Mouse (Mus musculus): ENCODE measurements around the gene AL732309.1. TPM values are rescaled to one million over a fixed set of nuclear protein-coding genes. Genes with fewer than 3 reads are reported as not detected.

AL732309.1 gene
- total RNA-seq, 2 experiments from 2014 or later: 1.4 to 1.7 TPM

Other genes with a start within 250 kb of the AL732309.1 start
- gene Nsmf, start 192.5 kb downstream of the AL732309.1 start, total RNA-seq (2021): 10 to 100 TPM; 37.5 to 39.1 TPM
- gene Entpd8, start 166.6 kb downstream of the AL732309.1 start, total RNA-seq (2021): not detected
- gene Noxa1, start 151.7 kb downstream of the AL732309.1 start, total RNA-seq (2021): not detected
- 10 to 100 TPM; 23.9 to 25.1 TPM for gene Nrarp, start 66.1 kb downstream of the AL732309.1 start, total RNA-seq (2021)
- gene Tor4a, start 50.0 kb downstream of the AL732309.1 start, total RNA-seq (2021): 1 to 10 TPM; 5.6 to 6.5 TPM
- 10 to 100 TPM; 40.7 to 46.0 TPM for gene Nelfb, start 35.4 kb downstream of the AL732309.1 start, total RNA-seq (2021)
- not detected for gene Stpg3, start 32.2 kb downstream of the AL732309.1 start, total RNA-seq (2021)
- not detected for gene Fam166a, start 28.1 kb downstream of the AL732309.1 start, total RNA-seq (2021)
- 100 to 1,000 TPM; 258 to 286 TPM for gene Tubb4b, start 22.2 kb downstream of the AL732309.1 start, total RNA-seq (2021)
- not detected for gene Slc34a3, start 12.5 kb downstream of the AL732309.1 start, total RNA-seq (2021)
- not detected for gene Rnf224, start 10.1 kb downstream of the AL732309.1 start, total RNA-seq (2021)
- gene Rnf208, start 4.6 kb downstream of the AL732309.1 start, total RNA-seq (2021): 1 to 10 TPM; 1.3 TPM
- gene Cysrt1, start 4.4 kb downstream of the AL732309.1 start, total RNA-seq (2021): not detected
- 10 to 100 TPM; 16.4 to 18.2 TPM for gene Tmem203, start 8.6 kb upstream of the AL732309.1 start, total RNA-seq (2021)
- gene Tprn, start 15.8 kb upstream of the AL732309.1 start, total RNA-seq (2021): 1 to 10 TPM; 5.0 to 7.5 TPM
- 10 to 100 TPM; 49.4 to 55.2 TPM for gene Ssna1, start 25.6 kb upstream of the AL732309.1 start, total RNA-seq (2021)
- gene Anapc2, start 25.6 kb upstream of the AL732309.1 start, total RNA-seq (2021): 10 to 100 TPM; 48.6 to 54.0 TPM
- gene Tmem210, start 41.3 kb upstream of the AL732309.1 start, total RNA-seq (2021): not detected
- not detected for gene Lrrc26, start 43.1 kb upstream of the AL732309.1 start, total RNA-seq (2021)
- not detected for gene Grin1, start 72.3 kb upstream of the AL732309.1 start, total RNA-seq (2021)
- gene Man1b1, start 85.5 kb upstream of the AL732309.1 start, total RNA-seq (2021): 10 to 100 TPM; 28.2 TPM
- gene Dpp7, start 109.5 kb upstream of the AL732309.1 start, total RNA-seq (2021): 1 to 10 TPM; 3.6 to 3.8 TPM
- gene Uap1l1, start 118.8 kb upstream of the AL732309.1 start, total RNA-seq (2021): 1 to 10 TPM; 7.1 to 9.4 TPM
- 1 to 10 TPM; 2.8 to 4.7 TPM for gene Sapcd2, start 125.5 kb upstream of the AL732309.1 start, total RNA-seq (2021)
- 10 to 100 TPM; 14.9 to 17.2 TPM for gene Entpd2, start 149.0 kb upstream of the AL732309.1 start, total RNA-seq (2021)
- gene Npdc1, start 152.5 kb upstream of the AL732309.1 start, total RNA-seq (2021): 10 to 100 TPM; 37.9 to 39.7 TPM
- under 1 TPM in 1 of 2 experiments, not detected in 1; 0.12 TPM for gene Fut7, start 176.4 kb upstream of the AL732309.1 start, total RNA-seq (2021)
- gene Abca2, start 181.8 kb upstream of the AL732309.1 start, total RNA-seq (2021): 10 to 100 TPM; 21.2 to 21.9 TPM
- 1 to 10 TPM; 3.3 to 3.7 TPM for gene Clic3, start 210.0 kb upstream of the AL732309.1 start, total RNA-seq (2021)
- gene Paxx, start 214.2 kb upstream of the AL732309.1 start, total RNA-seq (2021): 10 to 100 TPM; 33.3 to 39.5 TPM
- gene Ptgds, start 223.2 kb upstream of the AL732309.1 start, total RNA-seq (2021): 100 to 1,000 TPM in 1 of 2 experiments, 10 to 100 TPM in 1; 75.1 to 110 TPM
- gene Lcn12, start 247.0 kb upstream of the AL732309.1 start, total RNA-seq (2021): not detected

Data from heart, postnatal 10 days (tissue).